Comparison of ENCODE assay signal across 8 mouse cellular contexts in genomic region chr8:85080532-85081215, GRCm38 (mm10). TPM values are rescaled to one million over a fixed set of nuclear protein-coding genes. Genes with fewer than 3 reads are reported as not detected.
DNase-seq lines count a peak whose midpoint lies in the region; ATAC-seq lines count a peak whose summit lies in the region.

Wdr83os (plus strand) TSS chr8:85080740.

- H3K27me3 ChIP-seq in forebrain, embryonic 12.5 days, result no peaks in the 10 kb centered on the region
- H3K27me3 ChIP-seq in lung, embryonic 16.5 days (ENCODE audit: control insufficient read depth, insufficient read depth, low read depth, low read length), result no peaks in the 10 kb centered on the region

- H3K4me3 ChIP-seq in forebrain, embryonic 12.5 days (replicated peaks), result peak within 1 kb of the TSS; percentile 70
- peak within 1 kb of the TSS; percentile 95 for H3K4me3 ChIP-seq in lung, embryonic 16.5 days (ENCODE audit: low read length)

- no peak for ATAC-seq in forebrain, embryonic 12.5 days (ENCODE audit: low FRiP score)
- peak; percentile 16; the same call in 1 of the 2 replicates for ATAC-seq in lung, embryonic 16.5 days (ENCODE audit: low read depth)

- peak within 1 kb of the TSS; percentile 60 for H3K27ac ChIP-seq in forebrain, embryonic 12.5 days
- peak within 1 kb of the TSS; percentile 83 for H3K27ac ChIP-seq in lung, embryonic 16.5 days (ENCODE audit: low read length)

- peaks cover 41% of the 10 kb centered on the region for H3K4me1 ChIP-seq in forebrain, embryonic 12.5 days
- peaks cover 26% of the 10 kb centered on the region for H3K4me1 ChIP-seq in lung, embryonic 16.5 days (replicated peaks; ENCODE audit: control insufficient read depth, insufficient read depth, low read length)

- peak within 1 kb of the TSS; percentile 95 for H3K4me2 ChIP-seq in forebrain, embryonic 12.5 days
- peak within 1 kb of the TSS; percentile 94 for H3K4me2 ChIP-seq in lung, embryonic 16.5 days (ENCODE audit: low read depth, low read length)

- intact Hi-C loops in heart, postnatal 25 days (cut with DNase I), result no loop called here

- H3K36me3 ChIP-seq in forebrain, embryonic 12.5 days (replicated peaks), result peaks cover 30% of the 10 kb centered on the region
- peaks cover 12% of the 10 kb centered on the region for H3K36me3 ChIP-seq in lung, embryonic 16.5 days (ENCODE audit: control insufficient read depth, insufficient read depth, low read length)

- DNase-seq in MEL-GATA-1-ER (ENCODE audit: extremely low read depth, low read depth), result peak; percentile 80
- DNase-seq in brain, adult 2 months (ENCODE audit: low read depth, low spot score), result peak; percentile 86
- DNase-seq in heart, postnatal 25 days (ENCODE audit: low spot score), result peak; percentile 19
- peak; percentile 36 for DNase-seq in large intestine, adult 2 months (ENCODE audit: low read depth, low spot score)
- peak; percentile 73 for DNase-seq in retina, adult 2 months (ENCODE audit: low read depth, low spot score)
- peak; percentile 76 for DNase-seq in yolk sac, embryonic 10.5 days (ENCODE audit: low spot score)

- peak within 1 kb of the TSS; percentile 80 for H3K9ac ChIP-seq in forebrain, embryonic 12.5 days
- H3K9ac ChIP-seq in lung, embryonic 16.5 days (ENCODE audit: low read length), result peak within 1 kb of the TSS; percentile 90

- WGBS in forebrain, embryonic 12.5 days, result under 1% methylated on average over 30 of the region's 30 CpGs
- WGBS in large intestine, adult 2 months, result under 1% methylated on average over 30 of the region's 30 CpGs
- under 1% methylated on average over 30 of the region's 30 CpGs for WGBS in lung, embryonic 16.5 days

- H3K9me3 ChIP-seq in forebrain, embryonic 12.5 days, result no peaks in the 10 kb centered on the region
- H3K9me3 ChIP-seq in lung, embryonic 16.5 days (ENCODE audit: control insufficient read depth, low read length), result no peaks in the 10 kb centered on the region

RNA-seq across cellular contexts. Expression of gene Wdr83os, which starts in this region (rescaled TPM):
- 117 and 118 TPM in 2 replicates for polyA plus RNA-seq in forebrain, embryonic 12.5 days (2016; fragmentation: Nextera tagmentation; extraction: Ambion mirVana)
- 10 to 100 TPM; 39.4 to 43.1 TPM for total RNA-seq in heart, postnatal 25 days (2021)
- polyA plus RNA-seq in large intestine, adult 2 months (2012; rRNA removed), result 121 and 139 TPM in 2 replicates
- polyA plus RNA-seq in lung, embryonic 16.5 days (2015; fragmentation: Nextera tagmentation; extraction: Ambion mirVana), result 134 and 137 TPM in 2 replicates

Comparison
In these comparisons a context has a peak if more than half of its experiments do, and no peak if none do; other contexts are left out.
1. DNase-seq: peak in every context shown above with its lines; median percentile 86 in brain, adult 2 months; 80 in MEL-GATA-1-ER; 76 in yolk sac, embryonic 10.5 days; 73 in retina, adult 2 months; 36 in large intestine, adult 2 months; 19 in heart, postnatal 25 days.